Mouse (Mus musculus) kidney, postnatal 36 days (tissue): ENCODE data around the gene Fbxl14.

Experiments
- DNase-seq, 2 experiments: peaks; one replicate each; pipeline ENCODE4 v3.0.0; 2021 to 2022; ENCODE audit warnings: mixed read lengths in 2 of 2

The Fbxl14 gene

GRCm38 (mm10) chr6:119499271-119499670 is 19.8 kb downstream of the Fbxl14 start:
- DNase-seq, result peak; percentile 79 to 83

- no peak for DNase-seq
Observed at GRCm38 (mm10) chr6:119500086-119500485, 20.6 kb downstream of the Fbxl14 start.

GRCm38 (mm10) chr6:119502031-119502430 is 22.6 kb downstream of the Fbxl14 start:
- DNase-seq, result peak in 1 of 2 experiments; percentile 14

GRCm38 (mm10) chr6:119504756-119505155 is 25.3 kb downstream of the Fbxl14 start:
- no peak for DNase-seq

GRCm38 (mm10) chr6:119505525-119506225 is 26.2 kb downstream of the Fbxl14 start:
- peak; percentile 44 to 57 for DNase-seq

GRCm38 (mm10) chr6:119508221-119508620 is 28.8 kb downstream of the Fbxl14 start:
- no peak for DNase-seq

GRCm38 (mm10) chr6:119508634-119509375 is 29.3 kb downstream of the Fbxl14 start:
- DNase-seq, result peak in 1 of 2 experiments; percentile 40

GRCm38 (mm10) chr6:119509437-119510037 is 30.1 kb downstream of the Fbxl14 start:
- DNase-seq, result no peak

GRCm38 (mm10) chr6:119512701-119513100 is 33.2 kb downstream of the Fbxl14 start:
- DNase-seq, result no peak

- no peak for DNase-seq
Observed at GRCm38 (mm10) chr6:119513452-119513851, 34.0 kb downstream of the Fbxl14 start.

- DNase-seq, result peak in 1 of 2 experiments; percentile 50
Observed at GRCm38 (mm10) chr6:119514085-119514484, 34.6 kb downstream of the Fbxl14 start.

- peak in 1 of 2 experiments; percentile 13 for DNase-seq
Observed at GRCm38 (mm10) chr6:119520731-119521130, 41.3 kb downstream of the Fbxl14 start.

GRCm38 (mm10) chr6:119521482-119521900 is 42.0 kb downstream of the Fbxl14 start:
- no peak for DNase-seq

- no peak for DNase-seq
Observed at GRCm38 (mm10) chr6:119521931-119522391, 42.5 kb downstream of the Fbxl14 start.

GRCm38 (mm10) chr6:119526498-119526897 is 47.0 kb downstream of the Fbxl14 start:
- DNase-seq, result peak in 1 of 2 experiments; percentile 13

- no peak for DNase-seq
Observed at GRCm38 (mm10) chr6:119529659-119530058, 50.2 kb downstream of the Fbxl14 start.
